Mouse (Mus musculus) limb, embryonic 14.5 days (tissue): ENCODE measurements around the gene Slc35e2. TPM values are rescaled to one million over a fixed set of nuclear protein-coding genes. Genes with fewer than 3 reads are reported as not detected.

Source experiments
- ATAC-seq: fragments of 200-750 bp; cut with Nextera tagmentation; 2 replicates; pipeline ENCODE4 v1.8.0; 2017; ENCODE audit warnings: low read depth, moderate number of reproducible peaks, moderate TSS enrichment; ENCODE audit not compliant: low FRiP score
- DNase-seq: peaks from one replicate; pipeline ENCODE4 v3.0.0-alpha.2; 2015; ENCODE audit warnings: low spot score
- H3K27ac ChIP-seq: fragments of 300-500 bp; sonication (generic); replicated peaks from 2 replicates; pipeline ENCODE4 v1.5.1; 2014; ENCODE audit warnings: low read depth, mild to moderate bottlenecking, low read length, moderate library complexity, mixed read lengths
- H3K27me3 ChIP-seq: fragments of 300-500 bp; sonication (generic); 2 replicates; pipeline ENCODE4 v1.6.1; 2014; ENCODE audit warnings: low read length, mixed read lengths; ENCODE audit not compliant: control insufficient read depth, insufficient read depth
- H3K36me3 ChIP-seq: fragments of 300-500 bp; sonication (generic); 2 replicates; pipeline ENCODE4 v1.6.1; 2014; ENCODE audit warnings: mild to moderate bottlenecking, low read length, moderate library complexity, mixed read lengths; ENCODE audit not compliant: control insufficient read depth, insufficient read depth
- H3K4me1 ChIP-seq: fragments of 300-500 bp; sonication (generic); 2 replicates; pipeline ENCODE4 v1.6.1; 2014; ENCODE audit warnings: antibody characterized with exemption, low read length, mixed read lengths; ENCODE audit not compliant: control insufficient read depth, insufficient read depth
- H3K4me2 ChIP-seq: fragments of 300-500 bp; sonication (generic); replicated peaks from 2 replicates; pipeline ENCODE4 v1.6.1; 2014; ENCODE audit warnings: low read depth, mild to moderate bottlenecking, low read length, moderate library complexity; ENCODE audit not compliant: severe bottlenecking
- H3K4me3 ChIP-seq: fragments of 300-500 bp; sonication (generic); replicated peaks from 2 replicates; pipeline ENCODE4 v1.5.1; 2014; ENCODE audit warnings: low read length
- H3K9ac ChIP-seq: fragments of 300-500 bp; sonication (generic); 2 replicates; pipeline ENCODE4 v1.6.1; 2014; ENCODE audit warnings: mild to moderate bottlenecking, low read depth, low read length, moderate library complexity; ENCODE audit not compliant: severe bottlenecking
- H3K9me3 ChIP-seq: fragments of 300-500 bp; sonication (generic); 2 replicates; pipeline ENCODE4 v1.6.1; 2016; ENCODE audit warnings: low read length; ENCODE audit not compliant: control insufficient read depth
- POLR2A ChIP-seq: fragments of 200-500 bp; IDR thresholded peaks from 2 replicates; pipeline ENCODE4 v1.8.0; 2012; ENCODE audit warnings: inconsistent platforms, mild to moderate bottlenecking, moderate library complexity, borderline replicate concordance; ENCODE audit not compliant: insufficient read depth, insufficient read length; ENCODE audit errors: extremely low read depth
- WGBS: fragments of 180-500 bp; shearing (Covaris S2); extraction: QIAGEN DNeasy Blood & Tissue Kit; methylation state at CpG from one replicate; pipeline ENCODE4 v1.1.7; 2014; 5-methylcytosine and 5-hydroxymethylcytosine counted together
- polyA plus RNA-seq, 2 experiments: library from polyadenylated mRNA; depleted of rRNA in 1 of 2; stranded (reverse) in 1 of 2; unstranded in 1 of 2; fragments of >200 nt; fragmentation: Nextera tagmentation in 1 of 2; extraction: Ambion mirVana in 1 of 2; gene quantifications; 2 replicates each; pipeline versions ENCODE4 v1.2.1 to v1.2.3; 2012 to 2014

The Slc35e2 gene
- polyA plus RNA-seq, 2 experiments: 8.5 to 10.9 TPM

GRCm38 (mm10) chr4:155560932-155561331 lies 40.3 kb upstream of the Slc35e2 start:
- no peak for ATAC-seq
- H3K27me3 ChIP-seq: no peaks in the 10 kb centered on the region
- TF ChIP-seq POLR2A: no peak
- DNase-seq: no peak
- no peaks in the 10 kb centered on the region for H3K9me3 ChIP-seq
- H3K27ac ChIP-seq: no peak overlapping the region
- no peak overlapping the region for H3K9ac ChIP-seq
- no peak overlapping the region for H3K4me2 ChIP-seq
- no peak overlapping the region for H3K4me3 ChIP-seq
- H3K4me1 ChIP-seq: peaks cover 24% of the 10 kb centered on the region
- peaks cover 52% of the 10 kb centered on the region for H3K36me3 ChIP-seq
- WGBS: 69% methylated on average over 2 of the region's 2 CpGs

GRCm38 (mm10) chr4:155561661-155562442 lies 39.4 kb upstream of the Slc35e2 start, which contains the start of gene Nadk:
Gene Nadk, plus strand, starts transcription at chr4:155562378.
- no peaks in the 10 kb centered on the region for H3K27me3 ChIP-seq
- WGBS: 67% methylated on average over 7 of the region's 7 CpGs
- no peak for DNase-seq
- peaks cover 24% of the 10 kb centered on the region for H3K4me1 ChIP-seq
- peak within 1 kb of the TSS; percentile 51 for H3K4me2 ChIP-seq
- TF ChIP-seq POLR2A: no peak
- H3K4me3 ChIP-seq: peak within 1 kb of the TSS; percentile 84
- H3K27ac ChIP-seq: peak within 1 kb of the TSS; percentile 75
- no peaks in the 10 kb centered on the region for H3K9me3 ChIP-seq
- peak within 1 kb of the TSS; percentile 44 for H3K9ac ChIP-seq
- peaks cover 42% of the 10 kb centered on the region for H3K36me3 ChIP-seq
- no peak for ATAC-seq

- TF ChIP-seq POLR2A: no peak
- H3K4me2 ChIP-seq: peak overlapping the region; percentile 51
- DNase-seq (peak; percentile 56), ATAC-seq (peak; percentile 21; the same call in 1 of the 2 replicates)
- H3K4me3 ChIP-seq: peak overlapping the region; percentile 84
- peak overlapping the region; percentile 75 for H3K27ac ChIP-seq
- H3K4me1 ChIP-seq: peaks cover 24% of the 10 kb centered on the region
- WGBS: 4% methylated on average over 19 of the region's 19 CpGs
- H3K9ac ChIP-seq: peak overlapping the region; percentile 44
- no peaks in the 10 kb centered on the region for H3K27me3 ChIP-seq
- no peaks in the 10 kb centered on the region for H3K9me3 ChIP-seq
- peaks cover 32% of the 10 kb centered on the region for H3K36me3 ChIP-seq
Observed at GRCm38 (mm10) chr4:155562725-155563399, 38.4 kb upstream of the Slc35e2 start.

- H3K4me3 ChIP-seq: peak overlapping the region; percentile 84
- peaks cover 24% of the 10 kb centered on the region for H3K4me1 ChIP-seq
- H3K27me3 ChIP-seq: no peaks in the 10 kb centered on the region
- H3K9me3 ChIP-seq: no peaks in the 10 kb centered on the region
- ATAC-seq (peak; percentile 93), DNase-seq (peak; percentile 96)
- H3K27ac ChIP-seq: peak overlapping the region; percentile 88
- TF ChIP-seq POLR2A: peak; percentile 76; the same call in 1 of the 2 replicates
- peaks cover 25% of the 10 kb centered on the region for H3K36me3 ChIP-seq
- WGBS: 2% methylated on average over 50 of the region's 69 CpGs
- H3K9ac ChIP-seq: peak overlapping the region; percentile 77
- peak overlapping the region; percentile 81 for H3K4me2 ChIP-seq
Observed at GRCm38 (mm10) chr4:155563400-155564231, 37.6 kb upstream of the Slc35e2 start.
